Mouse (Mus musculus): Measurements from ENCODE around the gene Epha7. TPM values are rescaled to one million over a fixed set of nuclear protein-coding genes. Genes with fewer than 3 reads are reported as not detected.

Gene Epha7
- total RNA-seq, 2 experiments from 2014 or later: 8.8 to 8.9 TPM

GRCm38 (mm10) chr4:29010333-29010732, 197.4 kb downstream of the Epha7 start:
- intact Hi-C loops (cut with DNase I): no loop called here

More at GRCm38 (mm10) chr4:29010333-29010732, 197.4 kb downstream of the Epha7 start:
- no peak for DNase-seq

Data from heart, postnatal 14 days (tissue).